In genomic region chr2:106649686-106650570, GRCm38 (mm10) we compare ENCODE assay signal across 9 mouse cellular contexts. TPM values are rescaled to one million over a fixed set of nuclear protein-coding genes. Genes with fewer than 3 reads are reported as not detected.
DNase-seq lines count a peak whose midpoint lies in the region; ATAC-seq lines count a peak whose summit lies in the region.
"Had no signal": no experiment of that assay in that cellular context is flagged by ENCODE, and none has a peak within 500 bp of the region (broad histone marks: within the 10 kb centered on the region; RNA-seq: fewer than 3 reads in every experiment).

No protein-coding gene starts in this region.

- H3K27ac ChIP-seq in embryonic facial prominence, embryonic 14.5 days (replicated peaks; ENCODE audit: low read depth, low read length) = peak overlapping the region; percentile 31; the same call in 1 of the 2 replicates
- H3K27ac ChIP-seq in limb, embryonic 10.5 days = peak overlapping the region; percentile 85
- H3K27ac ChIP-seq in midbrain, embryonic 10.5 days (replicated peaks) = peak overlapping the region; percentile 89

- peaks cover 6% of the 10 kb centered on the region for H3K4me1 ChIP-seq in erythroblast, embryonic 14.5 days (ENCODE audit: control insufficient read depth)
- H3K4me1 ChIP-seq in embryonic facial prominence, embryonic 14.5 days (ENCODE audit: control insufficient read depth, insufficient read depth, low read length) = no peaks in the 10 kb centered on the region
- peaks cover 19% of the 10 kb centered on the region for H3K4me1 ChIP-seq in limb, embryonic 10.5 days
- peaks cover 24% of the 10 kb centered on the region for H3K4me1 ChIP-seq in midbrain, embryonic 10.5 days

- H3K27me3 ChIP-seq in erythroblast, embryonic 14.5 days (ENCODE audit: control insufficient read depth) = no peaks in the 10 kb centered on the region
- no peaks in the 10 kb centered on the region for H3K27me3 ChIP-seq in embryonic facial prominence, embryonic 14.5 days (replicated peaks; ENCODE audit: control insufficient read depth, insufficient read depth, low read length)
- no peaks in the 10 kb centered on the region for H3K27me3 ChIP-seq in limb, embryonic 10.5 days (ENCODE audit: low read depth, poor library complexity, severe bottlenecking)
- 0 out of 2 replicates have a peak, but pooled peaks cover 5% of the 10 kb centered on the region for H3K27me3 ChIP-seq in midbrain, embryonic 10.5 days (ENCODE audit: low read depth, poor library complexity, severe bottlenecking)

- peak overlapping the region; percentile 46 for H3K4me2 ChIP-seq in embryonic facial prominence, embryonic 14.5 days (ENCODE audit: low read depth, low read length)

- peak; percentile 97 for DNase-seq in embryonic facial prominence, embryonic 14.5 days (ENCODE audit: low spot score)
- DNase-seq in heart, adult 9 months (ENCODE audit: low spot score in 2 of 2) = peak; percentile 83 to 85
- peak; percentile 54 to 73 for DNase-seq in kidney, adult 8-10 months
- DNase-seq in limb, embryonic 10.5 days (ENCODE audit: low spot score) = peak; percentile 74
- DNase-seq in midbrain, embryonic 10.5 days (ENCODE audit: low spot score) = peak; percentile 87
- peak; percentile 80 for DNase-seq in skeletal muscle tissue, adult 2 months (ENCODE audit: low read depth, low spot score)

- H3K4me3 ChIP-seq in erythroblast, embryonic 14.5 days (replicated peaks) = peak overlapping the region; percentile 59
- peak overlapping the region; percentile 36 for H3K4me3 ChIP-seq in embryonic facial prominence, embryonic 14.5 days (ENCODE audit: low read depth, low read length)
- H3K4me3 ChIP-seq in limb, embryonic 10.5 days = peak overlapping the region; percentile 58
- H3K4me3 ChIP-seq in midbrain, embryonic 10.5 days = peak overlapping the region; percentile 55

- ATAC-seq in erythroblast, adult 5-6 weeks (replicated peaks; ENCODE audit: low FRiP score, poor library complexity, severe bottlenecking) = no peak
- ATAC-seq in embryonic facial prominence, embryonic 14.5 days (ENCODE audit: low read depth) = peak; percentile 96

- H3K36me3 ChIP-seq in erythroblast, embryonic 14.5 days (ENCODE audit: control insufficient read depth) = no peaks in the 10 kb centered on the region
- no peaks in the 10 kb centered on the region for H3K36me3 ChIP-seq in embryonic facial prominence, embryonic 14.5 days (ENCODE audit: control insufficient read depth, insufficient read depth, low read length)
- H3K36me3 ChIP-seq in limb, embryonic 10.5 days = no peaks in the 10 kb centered on the region
- no peaks in the 10 kb centered on the region for H3K36me3 ChIP-seq in midbrain, embryonic 10.5 days

- WGBS in embryonic facial prominence, embryonic 14.5 days = 6% methylated on average over 25 of the region's 25 CpGs
- 7% methylated on average over 25 of the region's 25 CpGs for WGBS in limb, embryonic 10.5 days
- 7% methylated on average over 25 of the region's 25 CpGs for WGBS in midbrain, embryonic 10.5 days

- no peaks in the 10 kb centered on the region for H3K9me3 ChIP-seq in erythroblast, embryonic 14.5 days (ENCODE audit: control insufficient read depth, low read length)
- no peaks in the 10 kb centered on the region for H3K9me3 ChIP-seq in embryonic facial prominence, embryonic 14.5 days (ENCODE audit: control insufficient read depth, low read length)
- H3K9me3 ChIP-seq in limb, embryonic 10.5 days (replicated peaks) = no peaks in the 10 kb centered on the region
- no peaks in the 10 kb centered on the region for H3K9me3 ChIP-seq in midbrain, embryonic 10.5 days (replicated peaks)

- H3K9ac ChIP-seq in embryonic facial prominence, embryonic 14.5 days (ENCODE audit: low read depth, low read length) = peak overlapping the region; percentile 47

RNA-seq across cellular contexts. Expression of gene Mpped2, which starts 43.1 kb away (rescaled TPM):
- not detected in 2 replicates for polyA plus RNA-seq in erythroblast, embryonic 14.5 days (2012)
- total RNA-seq in erythroblast, adult 5-6 weeks (2015; ENCODE audit: low replicate concordance) = not detected in 2 replicates
- not detected in 2 replicates for total RNA-seq in erythroblast, adult 5-6 weeks (2017; ENCODE audit: low replicate concordance)
- 52.5 and 63.5 TPM in 2 replicates for polyA plus RNA-seq in embryonic facial prominence, embryonic 14.5 days (2014; fragmentation: Nextera tagmentation; extraction: Ambion mirVana)
- 64.3 and 106 TPM in 2 replicates for polyA plus RNA-seq in limb, embryonic 10.5 days (2016; fragmentation: Nextera tagmentation; extraction: Ambion mirVana)
- polyA plus RNA-seq in midbrain, embryonic 10.5 days (2016; fragmentation: Nextera tagmentation; extraction: Ambion mirVana) = 29.8 and 41.3 TPM in 2 replicates
- total RNA-seq: neutrophil, adult 5-6 weeks had no signal

Comparison
In these comparisons a context has a peak if more than half of its experiments do, and no peak if none do; other contexts are left out.
1. H3K27ac ChIP-seq: peak in every context shown above with its lines; median percentile 89 in midbrain, embryonic 10.5 days; 85 in limb, embryonic 10.5 days; 31 in embryonic facial prominence, embryonic 14.5 days.
2. RNA of gene Mpped2, which starts 43.1 kb away (polyA plus RNA-seq): 64.3 to 106 TPM in limb, embryonic 10.5 days, 52.5 to 63.5 TPM in embryonic facial prominence, embryonic 14.5 days and 29.8 to 41.3 TPM in midbrain, embryonic 10.5 days; not detected in erythroblast, embryonic 14.5 days; every median in the first group is over 10 times any median in the second.
3. Peak in every context shown above with its lines, with median percentiles within 50 percentile points of each other: H3K4me3 ChIP-seq and DNase-seq.